Mouse (Mus musculus): ENCODE measurements at regions not wholly inside any gene's neighbourhood (a gene's known extent, or its start where the extent isn't known, plus 50 kb on each side); places are given as distances from the start of the nearest gene placed in this dataset.
"Not testable (repeated sequence)": the region's sequence is repeated elsewhere in the genome, so short reads cannot be mapped to it uniquely, and the experiment has no call there.

DNA sequence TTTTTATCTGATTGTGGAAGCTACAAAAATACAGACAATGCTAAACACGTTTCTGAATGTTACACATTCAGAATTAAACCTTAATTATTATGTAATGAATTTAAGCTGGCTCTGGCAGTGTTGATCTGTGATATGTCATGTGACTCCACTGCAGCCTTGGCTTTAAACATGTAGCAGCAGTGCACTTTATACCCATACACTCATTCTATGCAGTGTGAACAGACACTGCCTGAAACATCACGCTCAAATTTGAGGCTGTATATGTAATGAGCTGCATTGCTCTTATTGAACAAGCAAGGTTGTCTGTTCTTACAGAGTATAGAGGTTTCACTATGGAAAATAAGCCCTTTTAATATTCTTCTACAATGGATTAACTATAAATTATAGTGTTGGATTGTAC lies 235.9 kb upstream of the Zfp804b start:
- H3K4me1 ChIP-seq: no peaks in the 10 kb centered on the region
- no peak overlapping the region for H3K27ac ChIP-seq (replicated peaks)
- 73% methylated on average over 2 of the region's 2 CpGs for WGBS
- no peak overlapping the region for H3K9ac ChIP-seq (replicated peaks)
- no peak for ATAC-seq (ENCODE audit: low FRiP score, low read depth)
- no peak overlapping the region for H3K4me2 ChIP-seq (replicated peaks)
- H3K4me3 ChIP-seq: no peak overlapping the region
- H3K27me3 ChIP-seq: no peaks in the 10 kb centered on the region
- H3K9me3 ChIP-seq: no peaks in the 10 kb centered on the region
- H3K36me3 ChIP-seq: no peaks in the 10 kb centered on the region

DNA sequence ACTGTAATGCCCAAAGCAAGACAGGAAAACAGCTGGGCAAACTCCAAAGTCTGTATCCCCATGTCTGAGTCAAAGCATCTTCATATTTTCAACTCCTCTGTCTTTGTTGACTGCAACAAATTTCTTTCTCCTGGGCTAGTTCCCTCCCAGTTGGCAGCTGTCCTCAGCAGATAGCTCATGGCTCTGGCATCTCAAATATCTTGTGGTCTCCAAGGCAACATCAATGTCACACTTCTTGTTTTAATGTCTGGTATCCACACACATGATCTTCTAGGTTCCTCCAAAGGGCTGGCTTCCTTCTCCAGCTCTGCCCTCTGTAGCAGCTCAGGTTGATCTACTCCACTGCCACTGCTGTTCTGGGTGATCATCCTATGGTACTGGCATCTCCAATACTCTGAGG lies 242.0 kb upstream of the Zfp804b start:
- no peak for ATAC-seq (ENCODE audit: low FRiP score, low read depth)
- no peaks in the 10 kb centered on the region for H3K27me3 ChIP-seq

DNA sequence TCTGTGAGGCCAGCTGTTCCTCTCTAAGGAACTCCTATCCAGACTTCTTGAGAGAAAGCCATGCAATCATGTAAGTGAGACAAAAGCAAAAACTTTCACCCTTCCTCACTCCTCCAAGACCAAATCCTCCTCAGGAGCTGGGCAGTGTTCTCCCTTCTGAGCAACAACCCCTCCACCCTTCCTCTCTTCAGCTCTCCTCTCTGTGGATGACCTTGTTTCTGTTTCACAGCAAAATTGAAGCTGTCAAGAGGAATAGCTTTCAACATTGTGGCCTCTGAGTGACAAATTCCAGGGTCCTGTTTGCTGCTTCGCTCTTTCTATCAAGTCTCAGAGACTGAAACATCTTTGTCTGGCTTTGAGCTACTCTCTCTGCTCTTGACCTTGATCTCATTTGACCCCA lies 255.9 kb upstream of the Zfp804b start:
- no peaks in the 10 kb centered on the region for H3K9me3 ChIP-seq
- H3K4me3 ChIP-seq: no peak overlapping the region
- no peaks in the 10 kb centered on the region for H3K36me3 ChIP-seq
- no peak overlapping the region for H3K4me2 ChIP-seq (replicated peaks)
- no peaks in the 10 kb centered on the region for H3K4me1 ChIP-seq
- no peaks in the 10 kb centered on the region for H3K27me3 ChIP-seq
- ATAC-seq (ENCODE audit: low FRiP score, low read depth): no peak
- WGBS: 96% methylated on average over 1 of the region's 1 CpGs
- H3K27ac ChIP-seq (replicated peaks): no peak overlapping the region
- no peak overlapping the region for H3K9ac ChIP-seq (replicated peaks)

More for the DNA sequence above, 242.0 kb upstream of the Zfp804b start:
- H3K36me3 ChIP-seq: no peaks in the 10 kb centered on the region
- H3K4me3 ChIP-seq: no peak overlapping the region
- H3K4me2 ChIP-seq (replicated peaks): no peak overlapping the region
- H3K27ac ChIP-seq (replicated peaks): no peak overlapping the region
- H3K9ac ChIP-seq (replicated peaks): no peak overlapping the region
- no peaks in the 10 kb centered on the region for H3K4me1 ChIP-seq
- H3K9me3 ChIP-seq: no peaks in the 10 kb centered on the region

- Histone ChIP-seq H3K9ac (replicated peaks) (no peak overlapping the region), H3K4me1 (no peaks in the 10 kb centered on the region), H3K36me3 (no peaks in the 10 kb centered on the region), H3K9me3 (no peaks in the 10 kb centered on the region), H3K4me2 (replicated peaks) (no peak overlapping the region), H3K27ac (replicated peaks) (no peak overlapping the region), H3K4me3 (no peak overlapping the region), H3K27me3 (no peaks in the 10 kb centered on the region)
- no peak for ATAC-seq (ENCODE audit: low FRiP score, low read depth)
Measured at GRCm38 (mm10) chr5:7607517-7607916, 263.0 kb upstream of the Zfp804b start.

DNA sequence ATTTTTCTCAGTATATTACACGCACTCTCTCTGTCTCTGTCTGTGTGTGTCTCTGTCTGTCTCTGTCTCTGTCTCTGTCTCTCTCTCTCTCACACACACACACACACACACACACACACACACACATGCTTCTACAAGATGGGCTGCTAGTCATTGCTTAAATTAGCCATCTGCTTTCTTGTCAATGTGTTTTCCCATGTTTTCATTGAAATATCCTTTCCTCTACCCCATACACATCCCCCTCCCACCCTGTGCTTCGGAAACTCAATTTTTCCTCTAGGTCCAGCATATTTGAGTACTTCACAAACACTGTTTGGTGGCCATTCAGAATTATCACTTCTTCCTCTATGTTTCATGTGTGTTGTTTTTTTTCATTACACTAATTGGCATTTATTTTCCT lies 263.4 kb upstream of the Zfp804b start:
- H3K9me3 ChIP-seq: no peaks in the 10 kb centered on the region
- no peak overlapping the region for H3K4me2 ChIP-seq (replicated peaks)
- H3K27ac ChIP-seq (replicated peaks): no peak overlapping the region
- no peaks in the 10 kb centered on the region for H3K27me3 ChIP-seq
- H3K36me3 ChIP-seq: no peaks in the 10 kb centered on the region
- 81% methylated on average over 2 of the region's 2 CpGs for whole genome bisulfite sequencing
- no peak for ATAC-seq (ENCODE audit: low FRiP score, low read depth)
- H3K4me3 ChIP-seq: no peak overlapping the region
- no peak overlapping the region for H3K9ac ChIP-seq (replicated peaks)
- no peaks in the 10 kb centered on the region for H3K4me1 ChIP-seq

DNA sequence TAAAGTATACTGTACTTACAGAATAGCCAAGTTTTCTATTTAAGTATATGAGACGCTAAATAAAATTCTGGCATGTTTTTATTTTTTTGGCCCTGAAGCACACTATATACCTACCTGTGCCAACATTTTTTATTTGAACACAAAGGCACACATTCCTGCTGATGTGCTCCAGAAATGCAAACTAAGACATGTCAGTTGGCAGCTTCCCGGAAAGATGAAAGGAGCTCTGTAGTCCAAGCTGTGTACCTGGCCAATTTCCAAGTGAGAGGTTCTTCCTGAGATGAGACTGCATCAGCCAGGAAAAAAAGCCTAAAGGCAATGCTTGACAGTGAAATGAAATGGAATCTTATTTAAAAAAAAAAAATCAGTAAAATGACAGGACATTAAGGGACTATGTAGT lies 305.0 kb upstream of the Steap4 start:
- ATAC-seq (ENCODE audit: low FRiP score, low read depth): no peak
- WGBS: 84% methylated on average over 2 of the region's 2 CpGs

GRCm38 (mm10) chr5:7701776-7702175 lies 258.5 kb upstream of the Steap4 start:
- H3K27ac ChIP-seq (replicated peaks): no peak overlapping the region
- no peak overlapping the region for H3K4me3 ChIP-seq
- no peaks in the 10 kb centered on the region for H3K36me3 ChIP-seq
- H3K9ac ChIP-seq (replicated peaks): no peak overlapping the region
- H3K4me2 ChIP-seq (replicated peaks): no peak overlapping the region
- H3K9me3 ChIP-seq: no peaks in the 10 kb centered on the region
- WGBS: 77% methylated on average over 1 of the region's 1 CpGs
- 0 out of 2 replicates have a peak, but pooled peaks have one; percentile 9 for ATAC-seq (ENCODE audit: low FRiP score, low read depth)
- no peaks in the 10 kb centered on the region for H3K27me3 ChIP-seq
- no peaks in the 10 kb centered on the region for H3K4me1 ChIP-seq

More for the DNA sequence above, 305.0 kb upstream of the Steap4 start:
- Histone ChIP-seq H3K9me3 (no peaks in the 10 kb centered on the region), H3K36me3 (no peaks in the 10 kb centered on the region), H3K9ac (replicated peaks) (no peak overlapping the region), H3K4me3 (no peak overlapping the region), H3K27me3 (no peaks in the 10 kb centered on the region), H3K27ac (replicated peaks) (no peak overlapping the region), H3K4me2 (replicated peaks) (no peak overlapping the region), H3K4me1 (no peaks in the 10 kb centered on the region)

DNA sequence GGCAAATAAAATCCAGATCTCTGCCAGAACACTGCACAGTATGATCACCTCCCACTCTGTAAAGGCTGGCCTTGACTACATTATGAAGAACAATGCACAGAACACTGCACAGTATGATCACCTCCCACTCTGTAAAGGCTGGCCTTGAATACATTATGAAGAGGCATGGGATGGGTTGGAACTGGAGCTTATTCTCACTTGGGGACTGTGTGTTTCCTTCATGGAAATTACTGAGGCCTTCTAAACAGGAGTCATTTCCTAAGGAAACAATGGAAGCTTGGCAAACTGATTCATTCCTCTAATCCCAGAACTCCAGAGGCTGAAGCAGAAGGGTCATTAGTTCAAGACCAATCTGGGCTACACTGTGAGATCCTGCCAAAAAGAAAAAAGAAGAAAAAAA lies 240.7 kb upstream of the Steap4 start:
- no peaks in the 10 kb centered on the region for H3K27me3 ChIP-seq
- ATAC-seq (ENCODE audit: low FRiP score, low read depth): peak; percentile 71; the same call in 1 of the 2 replicates
- H3K4me3 ChIP-seq: no peak overlapping the region
- no peak overlapping the region for H3K27ac ChIP-seq (replicated peaks)
- H3K9ac ChIP-seq (replicated peaks): no peak overlapping the region
- H3K4me1 ChIP-seq: no peaks in the 10 kb centered on the region
- H3K9me3 ChIP-seq: no peaks in the 10 kb centered on the region
- no peaks in the 10 kb centered on the region for H3K36me3 ChIP-seq
- H3K4me2 ChIP-seq (replicated peaks): no peak overlapping the region

- Histone ChIP-seq H3K4me3 (no peak overlapping the region), H3K4me1 (no peaks in the 10 kb centered on the region), H3K9ac (replicated peaks) (no peak overlapping the region), H3K36me3 (no peaks in the 10 kb centered on the region), H3K27me3 (no peaks in the 10 kb centered on the region), H3K9me3 (no peaks in the 10 kb centered on the region), H3K4me2 (replicated peaks) (no peak overlapping the region), H3K27ac (replicated peaks) (no peak overlapping the region)
- no peak for ATAC-seq (ENCODE audit: low FRiP score, low read depth)
- WGBS: 80% methylated on average over 3 of the region's 3 CpGs
Measured at GRCm38 (mm10) chr5:7720061-7720460, 240.2 kb upstream of the Steap4 start.

GRCm38 (mm10) chr5:7720688-7721087 lies 239.6 kb upstream of the Steap4 start:
- no peak overlapping the region for H3K9ac ChIP-seq (replicated peaks)

DNA sequence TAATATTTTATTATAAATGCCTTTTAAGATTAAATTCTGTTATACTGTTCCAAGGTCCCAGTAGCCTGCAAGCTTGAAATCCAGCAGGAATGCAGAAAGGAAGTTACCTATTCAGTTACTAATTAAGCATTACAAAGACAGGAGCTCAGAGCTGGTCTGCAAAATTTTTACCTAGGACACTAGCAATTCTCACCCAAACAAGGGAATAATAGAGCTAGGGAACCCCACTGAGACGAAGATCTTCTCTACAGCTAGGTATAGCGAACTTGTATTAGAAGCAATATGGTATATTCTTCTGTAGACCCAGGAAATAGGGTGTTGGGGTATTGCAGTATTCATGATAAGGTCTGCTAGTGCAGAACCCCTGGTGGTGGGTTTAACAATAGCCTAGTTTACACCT lies 227.7 kb upstream of the Steap4 start:
- not testable (repeated sequence) for H3K9me3 ChIP-seq; H3K4me3 ChIP-seq; H3K27ac ChIP-seq (replicated peaks); H3K4me2 ChIP-seq (replicated peaks); H3K9ac ChIP-seq (replicated peaks); ATAC-seq (ENCODE audit: low FRiP score, low read depth); H3K4me1 ChIP-seq; H3K36me3 ChIP-seq; H3K27me3 ChIP-seq
- 70% methylated on average over 2 of the region's 2 CpGs for WGBS

More at GRCm38 (mm10) chr5:7720688-7721087, 239.6 kb upstream of the Steap4 start:
- Histone ChIP-seq H3K4me1 (no peaks in the 10 kb centered on the region), H3K27ac (replicated peaks) (no peak overlapping the region), H3K9me3 (no peaks in the 10 kb centered on the region), H3K4me3 (no peak overlapping the region), H3K27me3 (no peaks in the 10 kb centered on the region), H3K4me2 (replicated peaks) (no peak overlapping the region), H3K36me3 (no peaks in the 10 kb centered on the region)
- no peak for ATAC-seq (ENCODE audit: low FRiP score, low read depth)
- 92% methylated on average over 2 of the region's 2 CpGs for WGBS

GRCm38 (mm10) chr5:7779827-7780226 lies 180.4 kb upstream of the Steap4 start:
- WGBS: 95% methylated on average over 1 of the region's 1 CpGs
- H3K27me3 ChIP-seq: no peaks in the 10 kb centered on the region
- H3K4me1 ChIP-seq: no peaks in the 10 kb centered on the region
- no peak overlapping the region for H3K9ac ChIP-seq (replicated peaks)
- no peak overlapping the region for H3K27ac ChIP-seq (replicated peaks)
- no peaks in the 10 kb centered on the region for H3K36me3 ChIP-seq
- no peaks in the 10 kb centered on the region for H3K9me3 ChIP-seq
- H3K4me3 ChIP-seq: no peak overlapping the region
- no peak overlapping the region for H3K4me2 ChIP-seq (replicated peaks)
- no peak for ATAC-seq (ENCODE audit: low FRiP score, low read depth)

DNA sequence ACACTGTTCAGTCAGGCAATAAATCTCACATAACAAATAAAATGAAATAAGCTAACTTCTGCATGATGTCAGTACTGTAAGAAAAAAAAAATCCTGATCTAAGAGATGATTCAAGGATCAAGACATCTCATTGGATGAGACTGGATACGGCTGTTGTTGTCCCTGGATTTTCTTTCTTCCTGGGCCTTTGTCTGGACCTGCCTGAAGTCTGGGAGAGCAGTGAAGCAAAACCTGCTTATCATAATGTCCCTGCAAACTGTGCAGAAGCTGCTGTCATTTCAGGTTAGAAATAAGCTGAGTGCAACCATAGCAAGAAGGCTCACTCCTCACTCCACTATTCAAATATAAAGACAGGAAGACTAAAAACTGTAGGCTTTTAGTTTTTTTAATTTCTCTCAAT lies 178.0 kb upstream of the Steap4 start:
- Histone ChIP-seq H3K4me1 (no peaks in the 10 kb centered on the region), H3K36me3 (no peaks in the 10 kb centered on the region), H3K27ac (replicated peaks) (no peak overlapping the region), H3K9me3 (no peaks in the 10 kb centered on the region), H3K9ac (replicated peaks) (no peak overlapping the region), H3K4me2 (replicated peaks) (no peak overlapping the region), H3K27me3 (no peaks in the 10 kb centered on the region), H3K4me3 (no peak overlapping the region)
- WGBS: 49% methylated on average over 1 of the region's 1 CpGs
- ATAC-seq (ENCODE audit: low FRiP score, low read depth): peak; percentile 63; the same call in 1 of the 2 replicates
